Mouse (Mus musculus): ENCODE results near the gene Rnf187.
"Not testable (repeated sequence)": the region's sequence is repeated elsewhere in the genome, so short reads cannot be mapped to it uniquely, and the experiment has no call there.

The Rnf187 gene

GRCm38 (mm10) chr11:58965001-58965760, 26.5 kb upstream of the Rnf187 start:
- no peak for DNase-seq (ENCODE audit: low spot score in 2 of 2)

GRCm38 (mm10) chr11:58964216-58964615, 25.5 kb upstream of the Rnf187 start:
- DNase-seq (ENCODE audit: low spot score in 2 of 2) = no peak

GRCm38 (mm10) chr11:58963543-58963942, 24.8 kb upstream of the Rnf187 start:
- no peak for DNase-seq (ENCODE audit: low spot score in 2 of 2)

- DNase-seq (ENCODE audit: low spot score in 2 of 2) = no peak
Observed at GRCm38 (mm10) chr11:58961364-58962177, 22.9 kb upstream of the Rnf187 start.

- peak; percentile 65 to 78 for DNase-seq (ENCODE audit: low spot score in 2 of 2)
Observed at GRCm38 (mm10) chr11:58959921-58960465, 21.3 kb upstream of the Rnf187 start.

GRCm38 (mm10) chr11:58959186-58959825, 20.6 kb upstream of the Rnf187 start:
- DNase-seq (ENCODE audit: low spot score in 2 of 2) = no peak

GRCm38 (mm10) chr11:58958536-58958935, 19.8 kb upstream of the Rnf187 start:
- DNase-seq (ENCODE audit: low spot score in 2 of 2) = no peak

GRCm38 (mm10) chr11:58957226-58957914, 18.7 kb upstream of the Rnf187 start:
- DNase-seq (ENCODE audit: low spot score in 2 of 2) = no peak

GRCm38 (mm10) chr11:58955868-58956257, 17.1 kb upstream of the Rnf187 start:
- no peak for DNase-seq (ENCODE audit: low spot score in 2 of 2)

- no peak for DNase-seq (ENCODE audit: low spot score in 2 of 2)
Observed at GRCm38 (mm10) chr11:58955143-58955867, 16.6 kb upstream of the Rnf187 start.

GRCm38 (mm10) chr11:58954420-58955142, 15.9 kb upstream of the Rnf187 start, which contains the start of the genes Hist3h2a and Trim17:
Gene Hist3h2a, plus strand, starts transcription at chr11:58954685.
Gene Trim17, plus strand, starts transcription at chr11:58954685.
- peak; percentile 87 to 95 for DNase-seq (ENCODE audit: low spot score in 2 of 2)

GRCm38 (mm10) chr11:58954170-58954419, 15.4 kb upstream of the Rnf187 start:
- DNase-seq (ENCODE audit: low spot score in 2 of 2) = not testable (repeated sequence)

- DNase-seq (ENCODE audit: low spot score in 2 of 2) = no peak
Observed at GRCm38 (mm10) chr11:58953351-58954169, 14.8 kb upstream of the Rnf187 start.

GRCm38 (mm10) chr11:58951210-58951609, 12.5 kb upstream of the Rnf187 start:
- DNase-seq (ENCODE audit: low spot score in 2 of 2) = no peak

GRCm38 (mm10) chr11:58949480-58950431, 11.0 kb upstream of the Rnf187 start:
- peak; percentile 62 to 67 for DNase-seq (ENCODE audit: low spot score in 2 of 2)

GRCm38 (mm10) chr11:58948542-58949479, 10.1 kb upstream of the Rnf187 start, which contains the start of gene Hist3h2ba:
Gene Hist3h2ba, plus strand, starts transcription at chr11:58948920.
- peak; percentile 75 to 79 for DNase-seq (ENCODE audit: low spot score in 2 of 2)
